Mouse (Mus musculus) heart, embryonic 11.5 days (tissue): ENCODE data around the gene Ubr4. TPM values are rescaled to one million over a fixed set of nuclear protein-coding genes. Genes with fewer than 3 reads are reported as not detected.
A peak's percentile ranks its signal among the peaks of the same experiment; 100 is the strongest.

Experiments
- ATAC-seq: fragments of 200-750 bp; cut with Nextera tagmentation; replicated peaks from 2 replicates; pipeline ENCODE4 v1.8.0; 2017; ENCODE audit warnings: moderate library complexity; ENCODE audit not compliant: insufficient number of reproducible peaks, low FRiP score, low TSS enrichment
- H3K27ac ChIP-seq: fragments of 300-500 bp; sonication (generic); 2 replicates; pipeline ENCODE4 v1.5.1; 2014; ENCODE audit warnings: mild to moderate bottlenecking, low read depth, low read length
- H3K27me3 ChIP-seq: fragments of 300-500 bp; sonication (generic); 2 replicates; pipeline ENCODE4 v1.6.1; 2014; ENCODE audit warnings: mild to moderate bottlenecking, low read length, mixed read lengths; ENCODE audit not compliant: control insufficient read depth, insufficient read depth
- H3K36me3 ChIP-seq: fragments of 300-500 bp; sonication (generic); 2 replicates; pipeline ENCODE4 v1.6.1; 2014; ENCODE audit warnings: mild to moderate bottlenecking, low read length, moderate library complexity, mixed read lengths; ENCODE audit not compliant: control insufficient read depth, insufficient read depth
- H3K4me1 ChIP-seq: fragments of 300-500 bp; sonication (generic); 2 replicates; pipeline ENCODE4 v1.6.1; 2014; ENCODE audit warnings: low read length; ENCODE audit not compliant: control insufficient read depth, insufficient read depth
- H3K4me2 ChIP-seq: fragments of 300-500 bp; sonication (generic); 2 replicates; pipeline ENCODE4 v1.6.1; 2014; ENCODE audit warnings: mild to moderate bottlenecking, moderate library complexity
- H3K4me3 ChIP-seq: fragments of 300-500 bp; sonication (generic); 2 replicates; pipeline ENCODE4 v1.5.1; 2014; ENCODE audit warnings: low read depth, low read length
- H3K9ac ChIP-seq: fragments of 300-500 bp; sonication (generic); 2 replicates; pipeline ENCODE4 v1.6.1; 2014; ENCODE audit warnings: mild to moderate bottlenecking, low read depth, low read length, moderate library complexity
- H3K9me3 ChIP-seq: fragments of 300-500 bp; sonication (generic); replicated peaks from 2 replicates; pipeline ENCODE4 v1.6.1; 2016; ENCODE audit warnings: low read length; ENCODE audit not compliant: control insufficient read depth
- WGBS: fragments of 180-500 bp; shearing (Covaris S2); extraction: QIAGEN DNeasy Blood & Tissue Kit; methylation state at CpG from one replicate; pipeline ENCODE4 v1.1.7; 2014; ENCODE audit not compliant: insufficient replicate concordance; 5-methylcytosine and 5-hydroxymethylcytosine counted together
- polyA plus RNA-seq: library from polyadenylated mRNA; unstranded; fragments of >200 nt; fragmentation: Nextera tagmentation; extraction: Ambion mirVana; gene quantifications from 2 replicates; pipeline ENCODE4 v1.2.1, GENCODE M21; 2014

The Ubr4 gene
- polyA plus RNA-seq, 1 experiment from 2014 or later: 71.5 TPM

DNA sequence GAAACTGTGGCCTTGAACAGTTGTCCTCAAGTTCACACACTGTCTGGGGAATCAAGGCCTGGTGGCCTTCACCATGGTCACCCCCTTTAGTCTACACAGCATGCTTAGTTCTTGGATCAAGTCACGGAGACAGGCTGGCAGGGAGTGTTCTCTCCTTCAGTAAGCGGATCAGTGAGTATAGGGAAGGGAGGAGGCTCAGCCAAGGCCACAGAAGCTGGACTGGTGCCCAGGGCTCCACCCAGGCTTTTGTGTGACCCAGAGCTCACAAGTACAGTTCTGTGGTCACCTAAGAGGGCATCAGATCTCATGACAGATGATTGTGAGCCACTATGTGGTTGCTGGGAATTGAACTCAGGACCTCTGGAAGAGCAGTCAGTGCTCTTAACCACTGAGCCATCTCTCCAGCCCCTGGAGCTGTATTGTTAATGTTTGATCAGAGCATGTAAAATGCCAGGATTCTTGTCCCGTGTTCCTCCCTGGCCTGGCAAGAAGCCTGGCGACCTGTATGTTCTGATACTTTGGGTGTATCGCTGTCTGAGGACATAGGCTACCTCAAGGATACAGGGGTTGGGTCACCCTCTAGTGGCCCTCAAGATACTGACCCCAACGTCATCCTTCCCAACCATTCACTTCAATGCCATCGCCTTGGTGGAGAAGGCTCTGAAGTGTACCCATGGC lies 10.7 kb upstream of the Ubr4 start:
- Histone ChIP-seq H3K9me3 (no peaks in the 10 kb centered on the region), H3K9ac (no peak overlapping the region), H3K4me2 (no peak overlapping the region), H3K27me3 (peaks cover 6% of the 10 kb centered on the region; the same call in 1 of the 2 replicates), H3K27ac (no peak overlapping the region), H3K36me3 (no peaks in the 10 kb centered on the region), H3K4me1 (no peaks in the 10 kb centered on the region), H3K4me3 (no peak overlapping the region)
- 72% methylated on average over 7 of the region's 7 CpGs for WGBS
- ATAC-seq: no peak

DNA sequence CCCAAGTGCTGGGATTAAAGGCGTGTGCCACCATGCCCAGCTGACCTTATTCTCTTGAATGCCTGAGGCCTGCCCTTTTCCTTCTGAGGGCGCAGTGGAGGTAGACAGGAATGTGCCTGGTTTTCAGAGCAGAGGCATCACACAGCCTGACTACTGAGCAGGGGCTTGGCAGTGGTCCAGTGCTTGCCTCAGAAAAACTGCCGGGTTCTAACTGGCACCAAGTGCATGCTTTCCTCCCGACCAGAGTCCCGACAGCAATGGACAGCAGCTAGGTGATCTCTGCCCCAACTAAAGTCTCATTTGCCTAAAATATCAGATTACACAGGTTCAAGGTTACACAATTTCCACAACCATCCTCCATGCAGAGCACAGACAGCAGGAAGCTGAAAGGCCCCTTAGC lies 8.7 kb upstream of the Ubr4 start:
- WGBS: 62% methylated on average over 5 of the region's 5 CpGs
- Histone ChIP-seq H3K9me3 (no peaks in the 10 kb centered on the region), H3K4me1 (no peaks in the 10 kb centered on the region), H3K4me3 (no peak overlapping the region), H3K4me2 (no peak overlapping the region), H3K9ac (no peak overlapping the region), H3K27ac (no peak overlapping the region), H3K27me3 (no peaks in the 10 kb centered on the region), H3K36me3 (peaks cover 11% of the 10 kb centered on the region)
- ATAC-seq: no peak

DNA sequence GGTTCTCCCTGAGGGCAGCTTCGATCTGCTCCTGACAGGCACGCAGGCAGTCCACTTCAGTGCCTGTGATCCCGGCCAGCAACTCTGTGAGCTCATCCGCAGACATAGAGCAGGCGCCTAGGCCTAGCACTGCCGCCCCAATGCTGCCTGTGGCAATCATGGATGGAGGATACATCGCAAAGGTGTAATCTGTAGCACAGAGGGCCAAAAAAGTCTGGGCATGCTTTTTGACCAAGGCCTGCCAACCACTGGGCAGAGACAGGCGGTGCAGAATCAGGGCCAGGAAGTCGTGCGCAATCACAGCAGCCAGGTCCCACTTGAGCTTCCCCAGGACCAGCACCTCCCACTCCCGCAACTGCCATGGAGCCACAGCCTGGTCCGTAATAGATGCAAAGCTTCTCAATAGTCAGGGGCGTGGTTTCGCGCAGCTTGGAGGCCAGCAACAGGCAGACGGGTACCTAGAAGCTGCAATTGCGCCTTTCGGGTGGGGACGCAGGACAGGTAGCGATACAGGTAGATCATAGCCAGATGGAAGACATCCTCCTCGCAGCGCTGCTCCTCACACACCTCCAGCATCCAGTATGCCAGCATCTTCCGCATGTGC lies 6.9 kb upstream of the Ubr4 start:
- Histone ChIP-seq H3K4me2 (no peak overlapping the region), H3K9me3 (no peaks in the 10 kb centered on the region), H3K36me3 (peaks cover 16% of the 10 kb centered on the region), H3K4me3 (no peak overlapping the region), H3K4me1 (no peaks in the 10 kb centered on the region; the same call in 1 of the 2 replicates), H3K27me3 (no peaks in the 10 kb centered on the region), H3K9ac (no peak overlapping the region), H3K27ac (no peak overlapping the region)
- 82% methylated on average over 23 of the region's 23 CpGs for WGBS
- ATAC-seq: no peak

DNA sequence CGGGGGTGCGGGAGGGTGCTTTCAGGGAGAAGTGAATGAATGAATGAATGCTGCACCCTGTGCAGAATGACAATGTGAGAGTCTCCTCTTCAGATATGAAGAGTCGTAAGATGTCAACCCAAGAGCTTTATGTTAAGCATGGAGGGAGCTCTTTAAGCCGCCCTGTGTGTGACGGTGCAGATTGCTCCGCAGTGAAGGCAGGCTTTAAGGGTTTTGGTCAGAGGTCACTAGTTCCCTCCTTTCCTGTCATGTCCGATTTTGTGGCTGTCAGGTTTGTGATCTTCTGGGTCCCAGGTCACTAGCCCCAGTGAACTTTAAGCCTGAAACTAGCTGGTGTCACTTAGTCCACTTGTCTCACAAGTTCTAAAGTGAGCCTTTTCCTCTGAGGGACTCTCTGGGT lies 423 bp downstream of the Ubr4 start:
- no peaks in the 10 kb centered on the region for H3K9me3 ChIP-seq
- WGBS: 0% methylated on average over 7 of the region's 7 CpGs
- no peaks in the 10 kb centered on the region for H3K27me3 ChIP-seq
- 0 out of 2 replicates have a peak, but pooled peaks have one; percentile 16 for ATAC-seq
- H3K4me2 ChIP-seq: peak overlapping the region; percentile 90
- peak overlapping the region; percentile 82 for H3K4me3 ChIP-seq
- peak overlapping the region; percentile 78 for H3K9ac ChIP-seq
- H3K27ac ChIP-seq: peak overlapping the region; percentile 89; the same call in 1 of the 2 replicates
- peaks cover 14% of the 10 kb centered on the region for H3K4me1 ChIP-seq
- peaks cover 24% of the 10 kb centered on the region for H3K36me3 ChIP-seq

DNA sequence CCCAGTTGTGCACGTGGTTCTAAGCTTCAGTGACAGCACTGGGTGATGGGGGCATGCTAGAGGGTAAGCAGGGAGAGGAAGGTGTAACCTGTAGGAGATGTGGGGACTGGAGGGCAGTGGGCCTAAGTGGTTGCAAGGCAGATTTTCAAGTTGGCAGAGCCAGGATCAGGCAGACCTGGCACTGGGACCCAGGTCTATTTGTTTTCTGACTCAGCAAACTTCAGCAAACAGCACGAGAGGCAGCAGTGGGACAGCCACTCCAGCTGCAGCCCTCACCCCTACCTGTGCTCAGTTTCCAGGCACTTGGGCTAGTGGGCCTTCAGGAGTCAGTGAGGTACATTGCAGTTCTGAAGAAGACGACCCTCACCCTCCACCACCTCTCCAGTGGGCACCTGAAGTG lies 4.8 kb downstream of the Ubr4 start:
- H3K9ac ChIP-seq: no peak overlapping the region

DNA sequence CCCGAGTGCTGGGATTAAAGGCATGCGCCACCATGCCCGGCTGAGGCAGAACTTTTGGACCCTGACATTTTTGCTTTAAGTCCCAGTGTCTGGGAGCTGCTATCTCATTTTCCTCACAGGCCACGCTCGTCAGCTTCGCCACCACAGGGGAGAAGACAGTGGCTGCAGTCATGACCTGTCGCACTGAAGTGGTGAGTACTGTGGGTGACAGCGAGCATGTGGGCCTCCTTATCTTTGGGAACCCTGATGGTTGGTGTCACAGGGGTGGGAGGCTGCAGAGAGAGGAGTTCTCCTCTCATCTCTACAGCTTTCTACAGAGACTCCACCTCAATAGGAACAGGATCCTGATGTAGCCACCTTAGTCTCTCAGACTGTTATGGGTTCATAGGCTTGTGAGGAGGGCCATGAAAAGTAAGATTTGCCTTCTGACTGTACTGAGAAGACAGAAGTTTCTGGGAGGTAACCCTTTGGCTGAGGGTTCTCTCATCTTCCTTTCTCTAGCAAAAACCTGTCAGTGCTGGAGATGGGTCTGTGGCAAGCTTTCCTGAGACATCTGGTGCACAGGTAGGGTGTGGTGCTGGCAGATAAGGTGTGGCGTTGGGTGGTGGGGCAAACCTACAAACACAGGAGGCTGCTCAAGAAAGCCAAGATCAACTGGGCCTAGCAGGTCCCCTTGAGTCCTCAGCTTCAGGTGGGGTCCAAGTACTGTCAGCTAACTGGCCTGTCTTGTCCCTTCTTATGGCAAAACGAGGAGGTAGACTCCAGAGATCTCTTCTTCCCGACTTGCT lies 8.5 kb downstream of the Ubr4 start:
- H3K9me3 ChIP-seq: no peaks in the 10 kb centered on the region
- H3K27ac ChIP-seq: no peak overlapping the region
- 80% methylated on average over 11 of the region's 11 CpGs for WGBS
- H3K27me3 ChIP-seq: no peaks in the 10 kb centered on the region
- H3K9ac ChIP-seq: no peak overlapping the region
- H3K4me3 ChIP-seq: no peak overlapping the region
- no peak overlapping the region for H3K4me2 ChIP-seq
- no peak for ATAC-seq
- peaks cover 59% of the 10 kb centered on the region for H3K36me3 ChIP-seq
- no peaks in the 10 kb centered on the region for H3K4me1 ChIP-seq

More for the DNA sequence above, 4.8 kb downstream of the Ubr4 start:
- no peaks in the 10 kb centered on the region for H3K9me3 ChIP-seq
- peaks cover 5% of the 10 kb centered on the region; the same call in 1 of the 2 replicates for H3K4me1 ChIP-seq
- no peak overlapping the region for H3K27ac ChIP-seq
- H3K4me2 ChIP-seq: no peak overlapping the region
- no peak for ATAC-seq
- no peak overlapping the region for H3K4me3 ChIP-seq
- H3K36me3 ChIP-seq: peaks cover 39% of the 10 kb centered on the region
- no peaks in the 10 kb centered on the region for H3K27me3 ChIP-seq
- 90% methylated on average over 3 of the region's 3 CpGs for WGBS

DNA sequence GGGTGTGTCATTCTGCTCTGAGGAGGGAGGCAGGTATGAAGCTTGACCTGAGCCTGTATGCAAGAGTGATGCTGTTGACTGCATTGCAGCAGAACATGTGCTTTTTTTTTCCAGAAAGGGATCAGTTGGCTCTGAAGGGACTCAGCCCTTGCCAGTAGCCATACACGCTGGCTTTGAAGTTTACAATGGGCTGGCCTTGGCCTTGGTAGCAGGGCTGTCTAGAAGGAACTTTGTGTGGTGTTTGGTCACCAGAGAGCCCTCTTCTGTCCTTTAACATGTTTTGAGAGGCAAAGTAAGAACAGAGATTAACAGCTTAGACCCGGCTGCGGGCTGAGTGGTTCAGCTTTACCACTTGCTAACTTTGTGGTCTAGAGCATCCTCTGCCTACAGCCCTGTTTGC lies 14.9 kb downstream of the Ubr4 start:
- Histone ChIP-seq H3K9me3 (no peaks in the 10 kb centered on the region), H3K4me2 (no peak overlapping the region), H3K4me3 (no peak overlapping the region), H3K4me1 (no peaks in the 10 kb centered on the region), H3K9ac (no peak overlapping the region), H3K27me3 (no peaks in the 10 kb centered on the region), H3K36me3 (peaks cover 53% of the 10 kb centered on the region), H3K27ac (no peak overlapping the region)
- 95% methylated on average over 3 of the region's 3 CpGs for WGBS
- no peak for ATAC-seq

DNA sequence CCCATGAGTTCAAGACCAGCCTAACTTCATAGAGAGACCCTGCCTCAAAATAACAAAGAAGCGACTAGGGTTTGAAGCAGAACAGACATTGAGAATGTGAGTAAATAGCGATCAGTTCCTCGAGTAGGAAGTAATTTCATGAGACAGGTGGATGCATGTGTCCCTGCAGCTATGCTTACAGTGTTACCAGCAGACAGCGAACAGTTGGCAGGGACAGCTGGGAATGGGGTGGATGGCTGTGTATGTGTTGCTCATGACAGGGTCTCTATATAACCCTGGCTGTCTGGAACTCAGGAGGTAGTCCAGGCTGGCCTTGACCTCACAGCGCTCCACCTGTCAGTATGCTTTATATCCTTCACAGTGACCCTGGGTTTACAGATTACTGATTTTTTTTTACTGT lies 15.6 kb downstream of the Ubr4 start:
- Histone ChIP-seq H3K36me3 (peaks cover 49% of the 10 kb centered on the region), H3K9ac (no peak overlapping the region), H3K4me1 (no peaks in the 10 kb centered on the region), H3K27ac (no peak overlapping the region), H3K9me3 (no peaks in the 10 kb centered on the region), H3K27me3 (no peaks in the 10 kb centered on the region), H3K4me2 (no peak overlapping the region), H3K4me3 (no peak overlapping the region)
- ATAC-seq: no peak
- 95% methylated on average over 5 of the region's 5 CpGs for WGBS
